Comparison of ENCODE assay signal across 19 mouse cellular contexts in the genomic region with DNA sequence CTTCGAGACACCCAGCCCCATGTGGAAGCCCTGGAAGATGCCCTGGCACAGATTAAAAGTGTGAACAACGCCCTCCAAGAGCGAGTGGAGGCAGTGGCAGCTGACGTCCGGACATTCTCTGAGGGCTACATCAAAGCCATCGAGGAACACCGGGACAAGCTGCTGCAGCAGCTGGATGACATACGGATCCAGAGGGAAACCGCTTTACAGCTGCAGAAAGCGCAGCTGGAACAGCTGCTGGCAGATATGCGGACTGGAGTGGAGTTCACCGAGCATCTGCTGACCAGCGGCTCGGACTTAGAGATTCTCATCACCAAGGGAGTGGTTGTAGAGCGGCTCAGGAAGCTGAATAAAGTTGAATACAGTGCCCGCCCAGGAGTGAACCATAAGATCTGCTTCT. TPM values are rescaled to one million over a fixed set of nuclear protein-coding genes. Genes with fewer than 3 reads are reported as not detected.
DNase-seq lines count a peak whose midpoint lies in the region; ATAC-seq lines count a peak whose summit lies in the region.
"Had no signal": no experiment of that assay in that cellular context is flagged by ENCODE, and none has a peak within 500 bp of the region (broad histone marks: within the 10 kb centered on the region; RNA-seq: fewer than 3 reads in every experiment).

No protein-coding gene starts in this region.

- peaks cover 2% of the 10 kb centered on the region; the same call in 1 of the 2 replicates for H3K36me3 ChIP-seq in midbrain, embryonic 11.5 days (ENCODE audit: control insufficient read depth, insufficient read depth, low read length)
- peaks cover 33% of the 10 kb centered on the region for H3K36me3 ChIP-seq in midbrain, embryonic 10.5 days
- peaks cover 19% of the 10 kb centered on the region for H3K36me3 ChIP-seq in limb, embryonic 15.5 days
- H3K36me3 ChIP-seq in liver, embryonic 11.5 days (ENCODE audit: control insufficient read depth, insufficient read depth, low read length) = no peaks in the 10 kb centered on the region; the same call in 1 of the 2 replicates

- no peak overlapping the region for H3K4me2 ChIP-seq in midbrain, embryonic 11.5 days
- 0 out of 2 replicates have a peak overlapping the region, but pooled peaks have one; percentile 17 for H3K4me2 ChIP-seq in limb, embryonic 15.5 days
- no peak overlapping the region for H3K4me2 ChIP-seq in liver, embryonic 11.5 days
- H3K4me2 ChIP-seq: heart, embryonic 13.5 days; hindbrain, embryonic 13.5 days; midbrain, embryonic 12.5 days had no signal

- no peak overlapping the region for H3K4me3 ChIP-seq in midbrain, embryonic 11.5 days (ENCODE audit: low read depth, low read length)
- no peak overlapping the region for H3K4me3 ChIP-seq in midbrain, embryonic 10.5 days
- no peak overlapping the region for H3K4me3 ChIP-seq in limb, embryonic 15.5 days
- no peak overlapping the region for H3K4me3 ChIP-seq in liver, embryonic 11.5 days (ENCODE audit: low read depth, low read length)
- H3K4me3 ChIP-seq: forebrain, embryonic 10.5 days; heart, embryonic 13.5 days; hindbrain, embryonic 13.5 days; midbrain, embryonic 12.5 days had no signal

- H3K9ac ChIP-seq in midbrain, embryonic 11.5 days (ENCODE audit: low read length) = no peak overlapping the region
- H3K9ac ChIP-seq in limb, embryonic 15.5 days = no peak overlapping the region
- H3K9ac ChIP-seq in liver, embryonic 11.5 days (ENCODE audit: low read depth, low read length) = no peak overlapping the region
- H3K9ac ChIP-seq: heart, embryonic 13.5 days; hindbrain, embryonic 13.5 days; midbrain, embryonic 12.5 days had no signal

- DNase-seq in heart, adult 9 months (ENCODE audit: low spot score in 2 of 2) = peak; percentile 31 to 40
- no peak for DNase-seq in heart, adult 8-10 months (ENCODE audit: low spot score)
- peak; percentile 14 for DNase-seq in midbrain, embryonic 11.5 days (ENCODE audit: low spot score, missing footprints)
- DNase-seq in midbrain, embryonic 10.5 days (ENCODE audit: low spot score) = no peak
- DNase-seq in heart, postnatal 25 days (ENCODE audit: low spot score) = peak; percentile 13
- DNase-seq in thymus, postnatal 25 days = no peak
- no peak for DNase-seq in liver, embryonic 11.5 days (ENCODE audit: low spot score)
- DNase-seq: adrenal gland, postnatal 10 days; cerebellum, postnatal 10 days; kidney, postnatal 36 days; right cerebral cortex, adult 18-20 months; thymus, postnatal 14 days had no signal

- intact Hi-C loops in heart, postnatal 25 days (cut with DNase I) = no loop called here

- no peak for ATAC-seq in midbrain, embryonic 11.5 days (ENCODE audit: low FRiP score)
- ATAC-seq in limb, embryonic 15.5 days (ENCODE audit: insufficient number of reproducible peaks, low FRiP score, low TSS enrichment, low read depth) = no peak
- no peak for ATAC-seq in liver, embryonic 11.5 days (replicated peaks; ENCODE audit: low FRiP score)
- ATAC-seq: CD4-positive, CD25-positive, alpha-beta regulatory T cell, adult 4 months; intestine, embryonic 16.5 days had no signal

- no peak overlapping the region for H3K27ac ChIP-seq in midbrain, embryonic 11.5 days (ENCODE audit: low read depth, low read length)
- no peak overlapping the region for H3K27ac ChIP-seq in midbrain, embryonic 10.5 days (replicated peaks)
- no peak overlapping the region for H3K27ac ChIP-seq in limb, embryonic 15.5 days
- H3K27ac ChIP-seq in liver, embryonic 11.5 days (ENCODE audit: low read depth, low read length) = no peak overlapping the region
- H3K27ac ChIP-seq: forebrain, embryonic 10.5 days; heart, embryonic 13.5 days; hindbrain, embryonic 13.5 days; midbrain, embryonic 12.5 days had no signal

- peaks cover 12% of the 10 kb centered on the region for H3K4me1 ChIP-seq in midbrain, embryonic 11.5 days (ENCODE audit: control insufficient read depth, insufficient read depth, low read length)
- H3K4me1 ChIP-seq in midbrain, embryonic 10.5 days = peaks cover 40% of the 10 kb centered on the region
- H3K4me1 ChIP-seq in limb, embryonic 15.5 days = peaks cover 34% of the 10 kb centered on the region
- H3K4me1 ChIP-seq in liver, embryonic 11.5 days (replicated peaks; ENCODE audit: control insufficient read depth, insufficient read depth, low read length) = peaks cover 10% of the 10 kb centered on the region

- WGBS in midbrain, embryonic 11.5 days = 85% methylated on average over 16 of the region's 16 CpGs
- WGBS in midbrain, embryonic 10.5 days = 91% methylated on average over 16 of the region's 16 CpGs
- 46% methylated on average over 16 of the region's 16 CpGs for WGBS in limb, embryonic 15.5 days
- WGBS in liver, embryonic 11.5 days = 83% methylated on average over 16 of the region's 16 CpGs

- no peaks in the 10 kb centered on the region for H3K27me3 ChIP-seq in midbrain, embryonic 11.5 days (ENCODE audit: control insufficient read depth, insufficient read depth, low read length)
- H3K27me3 ChIP-seq in midbrain, embryonic 10.5 days (ENCODE audit: low read depth, poor library complexity, severe bottlenecking) = no peaks in the 10 kb centered on the region
- no peaks in the 10 kb centered on the region for H3K27me3 ChIP-seq in limb, embryonic 15.5 days
- no peaks in the 10 kb centered on the region for H3K27me3 ChIP-seq in liver, embryonic 11.5 days (replicated peaks; ENCODE audit: control insufficient read depth, insufficient read depth, low read length)
- H3K27me3 ChIP-seq: heart, embryonic 13.5 days; hindbrain, embryonic 13.5 days; midbrain, embryonic 12.5 days had no signal

- H3K9me3 ChIP-seq in midbrain, embryonic 11.5 days (ENCODE audit: control insufficient read depth, low read length) = no peaks in the 10 kb centered on the region
- no peaks in the 10 kb centered on the region for H3K9me3 ChIP-seq in midbrain, embryonic 10.5 days (replicated peaks)
- no peaks in the 10 kb centered on the region for H3K9me3 ChIP-seq in limb, embryonic 15.5 days
- no peaks in the 10 kb centered on the region for H3K9me3 ChIP-seq in liver, embryonic 11.5 days (ENCODE audit: control insufficient read depth, low read length)
- H3K9me3 ChIP-seq: forebrain, embryonic 10.5 days; heart, embryonic 13.5 days; hindbrain, embryonic 13.5 days; midbrain, embryonic 12.5 days had no signal

RNA-seq across cellular contexts. Expression of a gene that starts 3.2 kb away (rescaled TPM):
- total RNA-seq in heart, adult 8-10 months (2022) = 10 to 100 TPM; 10.1 to 13.1 (median 10.8) TPM
- 3.9 and 4.0 TPM in 2 replicates for polyA plus RNA-seq in midbrain, embryonic 11.5 days (2014; fragmentation: Nextera tagmentation; extraction: Ambion mirVana)
- polyA plus RNA-seq in midbrain, embryonic 10.5 days (2016; fragmentation: Nextera tagmentation; extraction: Ambion mirVana) = 5.3 and 6.1 TPM in 2 replicates
- total RNA-seq in heart, postnatal 25 days (2021) = 10 to 100 TPM in 1 of 2 experiments, 1 to 10 TPM in 1; 9.7 to 10.2 TPM
- polyA plus RNA-seq in limb, embryonic 15.5 days (2015; fragmentation: Nextera tagmentation; extraction: Ambion mirVana) = 4.7 and 5.9 TPM in 2 replicates
- polyA plus RNA-seq in liver, embryonic 11.5 days (2014; fragmentation: Nextera tagmentation; extraction: Ambion mirVana) = 1.3 and 2.1 TPM in 2 replicates

RNA-seq across cellular contexts. Expression of a gene that starts 44.3 kb away (rescaled TPM):
- total RNA-seq in heart, adult 8-10 months (2022) = 1 to 10 TPM; 2.1 to 2.8 (median 2.5) TPM
- polyA plus RNA-seq in midbrain, embryonic 11.5 days (2014; fragmentation: Nextera tagmentation; extraction: Ambion mirVana) = 24.7 and 26.9 TPM in 2 replicates
- 29.3 and 30.1 TPM in 2 replicates for polyA plus RNA-seq in midbrain, embryonic 10.5 days (2016; fragmentation: Nextera tagmentation; extraction: Ambion mirVana)
- total RNA-seq in heart, postnatal 25 days (2021) = 1 to 10 TPM; 2.1 to 2.5 TPM
- polyA plus RNA-seq in limb, embryonic 15.5 days (2015; fragmentation: Nextera tagmentation; extraction: Ambion mirVana) = 11.6 and 11.7 TPM in 2 replicates
- 22.3 and 23.2 TPM in 2 replicates for polyA plus RNA-seq in liver, embryonic 11.5 days (2014; fragmentation: Nextera tagmentation; extraction: Ambion mirVana)

Comparison
In these comparisons a context has a peak if more than half of its experiments do, and no peak if none do; other contexts are left out.
1. DNase-seq: peak in heart, adult 9 months (2 of 2), midbrain, embryonic 11.5 days (single experiment) and heart, postnatal 25 days (single experiment); none in heart, adult 8-10 months (single experiment), midbrain, embryonic 10.5 days (single experiment), thymus, postnatal 25 days (single experiment) and liver, embryonic 11.5 days (single experiment).